In genomic region chr16:81388646-81389045, GRCm38 (mm10) we compare ENCODE assay signal across 22 mouse cellular contexts.
"Had no signal": no experiment of that assay in that cellular context is flagged by ENCODE, and none has a peak within 500 bp of the region (broad histone marks: within the 10 kb centered on the region; RNA-seq: fewer than 3 reads in every experiment).

No protein-coding gene starts in this region.

- H3K4me2 ChIP-seq: limb, embryonic 13.5 days; liver, embryonic 12.5 days; liver, embryonic 15.5 days; lung, embryonic 15.5 days; stomach, embryonic 15.5 days had no signal

- ATAC-seq: liver, embryonic 12.5 days had no signal

- H3K4me1 ChIP-seq: limb, embryonic 10.5 days; limb, embryonic 13.5 days; liver, embryonic 12.5 days; liver, embryonic 15.5 days; lung, embryonic 15.5 days; megakaryocyte, embryonic 14.5 days; midbrain, embryonic 10.5 days; stomach, embryonic 15.5 days had no signal

- H3K27me3 ChIP-seq: limb, embryonic 13.5 days; liver, embryonic 12.5 days; liver, embryonic 15.5 days; lung, embryonic 15.5 days; megakaryocyte, embryonic 14.5 days; stomach, embryonic 15.5 days had no signal

- H3K9ac ChIP-seq: limb, embryonic 13.5 days; liver, embryonic 12.5 days; liver, embryonic 15.5 days; lung, embryonic 15.5 days; stomach, embryonic 15.5 days had no signal

- H3K9me3 ChIP-seq: limb, embryonic 10.5 days; limb, embryonic 13.5 days; liver, embryonic 12.5 days; liver, embryonic 15.5 days; lung, embryonic 15.5 days; megakaryocyte, embryonic 14.5 days; midbrain, embryonic 10.5 days; stomach, embryonic 15.5 days had no signal

- DNase-seq: kidney, adult 2 months; kidney, postnatal 25 days; layer of hippocampus, adult 9-11 months; liver; lung, adult 18-20 months; lung, postnatal 10 days; lung, postnatal 36 days; midbrain, embryonic 14.5 days; retina, postnatal 1 day; right cerebral cortex, postnatal 25 days; spleen, adult 18-20 months; thymus, postnatal 36 days had no signal

- H3K36me3 ChIP-seq: limb, embryonic 10.5 days; limb, embryonic 13.5 days; liver, embryonic 12.5 days; liver, embryonic 15.5 days; lung, embryonic 15.5 days; midbrain, embryonic 10.5 days; stomach, embryonic 15.5 days had no signal

- H3K27ac ChIP-seq: kidney, postnatal 0 days; layer of hippocampus, adult 2 months; limb, embryonic 10.5 days; limb, embryonic 13.5 days; liver, embryonic 12.5 days; liver, embryonic 15.5 days; lung, embryonic 15.5 days; midbrain, embryonic 10.5 days; stomach, embryonic 15.5 days had no signal

- H3K4me3 ChIP-seq: layer of hippocampus, adult 2 months; limb, embryonic 10.5 days; limb, embryonic 13.5 days; liver, embryonic 12.5 days; liver, embryonic 15.5 days; lung, embryonic 15.5 days; megakaryocyte, embryonic 14.5 days; midbrain, embryonic 10.5 days; stomach, embryonic 15.5 days had no signal
